Mouse (Mus musculus): ENCODE results near the gene Nhsl2. TPM values are rescaled to one million over a fixed set of nuclear protein-coding genes. Genes with fewer than 3 reads are reported as not detected.

Nhsl2 gene
- total RNA-seq, 1 experiment from 2014 or later = 5.7 TPM

- DNase-seq = no peak
Measured at GRCm38 (mm10) chrX:101902597-101902996, 53.4 kb downstream of the Nhsl2 start.

GRCm38 (mm10) chrX:101907301-101907700 lies 58.1 kb downstream of the Nhsl2 start:
- no peak for DNase-seq

GRCm38 (mm10) chrX:101929131-101929530 lies 79.9 kb downstream of the Nhsl2 start:
- peak; percentile 25 for DNase-seq

- DNase-seq = no peak
Measured at GRCm38 (mm10) chrX:101930301-101930700, 81.1 kb downstream of the Nhsl2 start.

GRCm38 (mm10) chrX:101931016-101931415 lies 81.8 kb downstream of the Nhsl2 start:
- DNase-seq = no peak

GRCm38 (mm10) chrX:101932244-101932643 lies 83.1 kb downstream of the Nhsl2 start:
- DNase-seq = peak; percentile 30

- no peak for DNase-seq
Measured at GRCm38 (mm10) chrX:101933346-101933745, 84.2 kb downstream of the Nhsl2 start.

GRCm38 (mm10) chrX:101935291-101935840 lies 86.2 kb downstream of the Nhsl2 start:
- DNase-seq = no peak

GRCm38 (mm10) chrX:101939486-101939885 lies 90.3 kb downstream of the Nhsl2 start:
- DNase-seq = no peak

- DNase-seq = peak; percentile 77
Measured at GRCm38 (mm10) chrX:101942461-101942896, 93.3 kb downstream of the Nhsl2 start.

GRCm38 (mm10) chrX:101943743-101944142 lies 94.6 kb downstream of the Nhsl2 start:
- DNase-seq = no peak

- no peak for DNase-seq
Measured at GRCm38 (mm10) chrX:101944761-101945330, 95.7 kb downstream of the Nhsl2 start.

- DNase-seq = no peak
Measured at GRCm38 (mm10) chrX:101952436-101952835, 103.3 kb downstream of the Nhsl2 start.

- DNase-seq = no peak
Measured at GRCm38 (mm10) chrX:101953256-101953655, 104.1 kb downstream of the Nhsl2 start.

- DNase-seq = peak; percentile 94
Measured at GRCm38 (mm10) chrX:101953787-101954491, 104.8 kb downstream of the Nhsl2 start.

- DNase-seq = no peak
Measured at GRCm38 (mm10) chrX:101954492-101954851, 105.3 kb downstream of the Nhsl2 start.

- no peak for DNase-seq
Measured at GRCm38 (mm10) chrX:101961848-101962247, 112.7 kb downstream of the Nhsl2 start.

GRCm38 (mm10) chrX:101963711-101964110 lies 114.5 kb downstream of the Nhsl2 start:
- DNase-seq = peak; percentile 44

- DNase-seq = no peak
Measured at GRCm38 (mm10) chrX:101973028-101973427, 123.8 kb downstream of the Nhsl2 start.

- DNase-seq = no peak
Measured at GRCm38 (mm10) chrX:101976931-101977330, 127.7 kb downstream of the Nhsl2 start.

GRCm38 (mm10) chrX:101978861-101979260 lies 129.7 kb downstream of the Nhsl2 start:
- no peak for DNase-seq

- DNase-seq = peak; percentile 23
Measured at GRCm38 (mm10) chrX:101979267-101979666, 130.1 kb downstream of the Nhsl2 start.

- DNase-seq = no peak
Measured at GRCm38 (mm10) chrX:101980586-101980985, 131.4 kb downstream of the Nhsl2 start.

GRCm38 (mm10) chrX:101981450-101981849 lies 132.3 kb downstream of the Nhsl2 start:
- peak; percentile 20 for DNase-seq

Data from adrenal gland, postnatal 14 days (tissue).